Mouse (Mus musculus) MN1 (cell line): ENCODE measurements around the gene Dcps.
A peak's percentile ranks its signal among the peaks of the same experiment; 100 is the strongest.
"Not testable (repeated sequence)": the region's sequence is repeated elsewhere in the genome, so short reads cannot be mapped to it uniquely, and the experiment has no call there.

Experiments
- DNase-seq: peaks from one replicate; pipeline ENCODE4 v3.0.0-alpha.2; 2016; ENCODE audit warnings: low spot score

The Dcps gene

DNA sequence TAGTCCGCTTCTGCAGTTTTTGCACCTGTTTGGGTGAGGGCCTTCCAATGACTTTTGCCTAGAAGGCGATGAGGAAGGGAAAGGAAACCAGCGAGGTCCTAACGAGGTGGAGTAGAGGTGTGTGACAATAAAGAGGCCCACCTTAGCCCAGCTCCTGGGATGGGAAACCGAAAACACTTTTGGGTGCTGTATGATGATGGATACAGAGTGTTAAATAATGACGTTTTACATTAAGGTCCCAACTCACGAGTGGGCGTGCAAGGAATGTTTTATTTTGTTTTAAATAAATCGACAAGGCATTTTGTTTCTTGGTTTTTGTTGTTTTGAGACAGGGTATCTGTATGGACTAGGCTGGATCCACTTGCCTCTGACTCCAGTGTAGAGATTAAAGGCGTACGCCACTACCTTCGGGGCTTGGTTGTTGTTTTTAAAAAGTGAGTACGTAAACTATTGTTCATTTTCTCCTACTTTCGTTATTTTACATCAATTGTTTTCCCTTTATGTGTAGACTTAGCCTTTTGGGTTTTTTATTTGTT lies 331 bp upstream of the Dcps start:
- no peak for DNase-seq

DNA sequence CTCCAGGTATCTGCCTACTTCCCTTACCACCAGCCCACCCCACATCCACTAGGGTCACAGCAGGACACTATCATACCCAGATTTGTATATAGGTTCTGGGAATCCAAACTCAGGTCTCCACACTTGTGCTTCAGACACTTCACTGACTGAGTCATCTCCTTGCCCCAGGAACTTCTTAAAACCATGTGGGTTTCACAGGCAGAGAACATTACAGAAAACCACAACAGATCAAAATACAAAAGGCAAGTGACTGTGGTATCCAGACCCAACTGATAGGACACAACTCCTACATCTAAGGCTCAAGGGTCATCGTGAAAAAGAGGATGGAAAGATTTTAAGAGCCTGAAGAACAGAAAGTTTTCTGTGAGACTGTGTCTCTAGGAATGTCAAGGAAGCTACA lies 2.5 kb downstream of the Dcps start:
- DNase-seq, result no peak

DNA sequence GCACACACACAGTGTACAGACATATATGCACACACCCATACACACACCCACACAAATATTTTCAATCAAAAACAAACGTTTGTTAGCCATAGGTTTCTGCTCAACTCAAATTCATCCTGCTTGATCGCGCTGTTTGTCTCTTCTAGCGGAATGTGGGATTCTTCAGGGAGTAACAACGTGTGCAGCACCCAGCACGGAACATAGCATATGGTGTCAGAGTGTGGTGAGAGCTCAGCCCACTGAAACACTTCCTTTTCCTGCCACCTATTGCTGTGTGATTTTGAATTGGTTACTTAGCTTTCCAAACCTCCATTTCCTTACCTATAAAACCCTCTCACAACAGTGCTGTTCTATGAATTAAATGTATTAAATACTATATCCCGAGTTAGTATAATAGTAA lies 5.8 kb downstream of the Dcps start:
- DNase-seq, result no peak

DNA sequence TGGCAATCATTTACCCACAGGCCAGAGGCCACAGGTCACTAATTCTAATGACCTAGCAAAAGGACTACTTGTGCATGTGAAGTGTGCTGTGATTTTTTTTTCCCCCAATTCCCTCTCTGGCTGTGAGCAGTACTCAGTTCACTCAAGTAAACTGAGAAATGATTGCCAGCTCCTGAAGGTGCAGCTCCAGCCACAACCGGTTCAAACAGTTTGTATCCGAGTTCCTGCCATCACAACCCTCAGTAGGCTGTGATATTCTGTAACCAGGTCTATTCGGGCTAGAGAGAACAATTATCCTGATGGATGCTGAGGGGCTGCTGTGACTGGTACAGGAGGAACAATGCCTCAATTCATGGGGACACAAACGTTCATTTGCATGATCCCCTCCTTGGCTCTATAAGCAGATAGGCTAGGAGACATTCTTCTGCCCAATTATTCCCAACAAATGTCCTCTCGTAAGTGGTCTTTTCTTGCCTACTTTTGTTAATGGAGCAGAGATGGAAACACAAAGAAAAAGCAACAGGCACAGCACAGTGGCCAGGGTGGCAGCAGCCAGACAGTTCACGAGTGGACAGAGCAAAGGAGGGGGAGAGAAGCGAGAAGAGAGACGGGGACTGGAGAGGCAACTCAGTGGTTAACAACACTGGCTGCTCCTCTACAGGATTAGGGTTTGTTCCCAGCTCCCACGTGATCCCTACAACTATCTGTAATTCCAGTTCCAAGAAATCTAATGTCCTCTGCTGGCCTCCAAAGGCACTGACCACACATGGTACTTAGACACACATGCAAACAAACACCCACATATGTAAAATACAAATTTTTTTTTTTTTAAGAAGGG lies 8.8 kb downstream of the Dcps start:
- DNase-seq, result no peak

- peak; percentile 35 for DNase-seq
These were observed 9.6 kb downstream of the Dcps start for GRCm38 (mm10) chr9:35166144-35166797.

- no peak for DNase-seq
These were observed 11.6 kb downstream of the Dcps start for GRCm38 (mm10) chr9:35164142-35164874.

- no peak for DNase-seq
These were observed 12.7 kb downstream of the Dcps start for GRCm38 (mm10) chr9:35163011-35163690.

DNA sequence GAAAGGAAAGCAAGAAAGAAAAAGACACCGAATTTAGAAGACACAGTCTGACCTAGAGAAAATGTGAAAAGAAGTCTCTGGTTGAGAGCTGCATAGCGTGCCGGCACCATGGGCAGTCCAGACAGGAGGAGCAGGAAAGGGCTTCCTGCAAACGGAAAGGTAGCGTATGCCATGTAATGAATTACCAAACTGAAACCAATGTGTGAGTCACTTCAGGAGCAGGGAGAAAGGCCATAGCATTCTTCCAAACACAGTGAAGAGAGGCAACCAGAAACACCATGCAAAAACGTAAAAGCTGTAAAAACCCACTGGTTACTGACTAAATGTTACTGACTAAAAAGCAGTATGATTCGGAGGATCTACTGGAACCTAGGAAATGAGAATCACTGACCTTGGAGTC lies 14.1 kb downstream of the Dcps start:
- DNase-seq, result no peak

DNA sequence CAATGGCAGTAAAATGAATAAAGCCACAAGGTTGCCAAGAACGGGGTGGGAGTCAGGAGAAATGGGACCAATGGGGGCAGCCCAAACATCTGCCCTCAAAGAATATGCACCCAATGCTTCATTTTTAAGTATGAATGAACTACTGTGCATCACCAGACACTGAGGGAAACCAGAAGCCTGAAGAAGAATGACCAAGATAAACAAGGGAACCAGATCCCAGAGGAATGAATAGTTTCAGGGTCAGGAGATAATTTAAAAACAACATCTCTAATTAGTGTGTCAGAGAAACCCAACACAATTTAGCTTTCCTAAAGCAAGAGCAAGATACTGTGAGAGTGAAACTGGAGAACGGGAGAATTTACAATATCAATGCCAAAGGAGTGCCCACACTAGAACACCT lies 15.2 kb downstream of the Dcps start:
- DNase-seq, result no peak

GRCm38 (mm10) chr9:35158477-35158876 lies 17.4 kb downstream of the Dcps start:
- no peak for DNase-seq

DNA sequence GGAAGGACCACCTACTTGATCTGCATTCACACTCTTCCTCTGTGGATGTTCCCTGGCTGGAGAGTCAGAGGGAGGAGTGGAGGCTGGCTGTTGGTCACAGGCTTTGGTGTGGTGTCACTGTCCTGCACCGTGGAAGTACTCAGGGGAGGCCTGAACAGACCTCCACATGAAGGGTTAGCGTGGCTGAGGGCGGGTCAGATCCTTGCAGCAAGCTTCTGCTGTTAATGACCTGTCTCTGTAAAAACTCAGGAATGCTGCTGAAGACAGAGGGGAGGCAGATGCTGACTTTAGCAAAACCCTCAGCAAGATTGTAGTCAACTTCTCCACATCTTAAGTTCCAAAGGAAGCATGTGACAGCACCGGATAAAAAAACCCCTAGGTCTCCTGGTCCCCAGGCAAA lies 19.0 kb downstream of the Dcps start:
- no peak for DNase-seq

DNA sequence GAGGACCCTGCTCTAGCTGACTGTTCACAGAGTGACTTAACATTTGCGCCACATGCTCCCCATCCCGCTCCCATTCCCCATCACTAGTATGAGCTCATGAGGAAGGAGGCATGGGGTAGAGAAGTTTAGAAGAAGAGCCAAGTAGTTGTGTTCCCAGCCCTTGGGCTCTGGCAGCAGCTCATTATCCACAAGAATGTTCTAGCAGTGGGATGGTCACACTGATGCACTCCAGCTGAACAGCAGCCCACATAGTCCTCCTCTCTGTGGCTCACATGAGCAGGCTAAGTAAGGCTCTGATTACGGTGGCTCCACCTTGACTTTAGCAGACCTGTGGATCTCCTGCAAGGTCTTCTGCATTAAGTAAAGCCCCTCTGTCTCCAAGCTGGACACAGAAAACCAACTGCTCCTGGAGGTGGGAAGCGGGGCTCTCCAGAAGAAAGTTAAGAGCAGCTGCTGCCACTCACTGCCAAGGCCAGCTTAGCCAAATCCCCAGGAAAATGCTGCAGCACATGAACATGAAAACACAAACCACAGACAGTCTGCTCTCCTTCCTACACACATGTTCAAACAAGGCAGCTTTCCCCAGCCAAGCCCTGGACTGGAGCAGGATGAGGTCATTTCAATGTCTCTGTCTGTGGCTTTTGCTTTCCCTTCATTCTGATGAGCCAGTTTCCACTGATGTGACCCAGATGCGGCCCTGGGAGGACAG lies 19.7 kb downstream of the Dcps start:
- DNase-seq, result peak; percentile 16

DNA sequence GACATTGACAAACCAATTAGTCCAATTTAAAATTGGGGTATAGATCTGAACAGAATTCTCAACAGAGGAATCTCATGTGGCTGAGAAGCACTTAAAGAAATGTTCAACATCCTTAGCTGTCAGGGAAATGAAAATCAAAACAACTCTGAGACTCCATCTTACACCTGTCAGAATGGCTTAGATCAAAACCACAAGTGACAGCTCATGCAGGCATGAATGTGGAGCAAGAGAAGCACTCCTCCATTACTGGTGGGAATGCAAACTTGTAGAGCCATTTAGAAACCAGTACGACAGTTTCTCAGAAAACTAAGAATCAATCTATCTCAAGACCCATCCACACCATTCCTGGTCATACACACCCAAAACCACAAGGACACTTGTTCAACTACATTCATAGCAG lies 22.9 kb downstream of the Dcps start:
- DNase-seq, result no peak

GRCm38 (mm10) chr9:35148822-35149221 lies 27.0 kb downstream of the Dcps start:
- DNase-seq, result not testable (repeated sequence)

GRCm38 (mm10) chr9:35147261-35147660 lies 28.6 kb downstream of the Dcps start:
- DNase-seq, result not testable (repeated sequence)

GRCm38 (mm10) chr9:35145829-35146228 lies 30.0 kb downstream of the Dcps start:
- no peak for DNase-seq

GRCm38 (mm10) chr9:35145118-35145517 lies 30.7 kb downstream of the Dcps start:
- DNase-seq, result no peak

- no peak for DNase-seq
These were observed 33.6 kb downstream of the Dcps start for GRCm38 (mm10) chr9:35142221-35142620.

DNA sequence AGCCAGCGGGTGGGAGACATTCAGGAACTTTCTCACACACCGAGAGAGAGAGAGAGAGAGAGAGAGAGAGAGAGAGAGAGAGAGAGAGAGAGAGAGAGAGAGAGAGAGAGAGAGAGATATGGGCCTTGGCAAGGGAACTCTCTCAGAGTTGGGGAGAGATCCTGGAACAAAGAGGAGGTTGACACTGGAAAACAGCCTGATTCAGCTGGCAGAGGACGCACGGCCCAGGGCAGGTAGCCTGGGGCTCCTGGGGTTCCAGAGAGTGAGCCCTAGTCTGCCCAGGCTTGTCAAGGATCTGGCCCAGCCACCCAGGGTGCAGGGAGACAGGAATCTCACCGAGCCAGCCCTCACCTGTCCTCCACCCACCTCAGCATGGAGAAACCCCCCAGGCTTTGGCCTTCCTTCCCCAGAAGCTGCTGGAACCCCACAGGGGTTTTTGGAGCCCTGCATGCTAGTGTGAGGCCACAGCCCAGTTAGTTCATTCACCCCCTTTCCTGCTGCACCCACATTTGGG lies 36.6 kb downstream of the Dcps start:
- DNase-seq, result no peak

DNA sequence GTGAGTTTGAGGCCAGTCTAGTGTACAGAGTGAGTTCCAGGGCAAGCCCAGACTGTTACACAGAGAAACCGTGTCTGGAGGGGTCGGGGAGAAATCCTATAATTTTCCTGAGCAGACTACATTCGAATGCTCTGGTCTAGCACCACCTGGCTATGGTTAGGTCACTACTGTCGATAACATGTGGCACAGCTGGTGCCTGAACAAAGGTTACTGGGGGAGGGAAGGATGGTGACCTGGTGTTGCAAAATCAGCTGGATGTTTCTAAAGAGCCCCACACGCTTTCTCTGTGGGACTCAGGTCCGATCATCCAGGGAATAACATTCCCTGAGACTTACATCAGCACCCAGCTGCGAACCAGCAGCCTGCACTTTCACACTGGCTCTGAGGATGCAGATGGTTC lies 37.8 kb downstream of the Dcps start:
- DNase-seq, result no peak

DNA sequence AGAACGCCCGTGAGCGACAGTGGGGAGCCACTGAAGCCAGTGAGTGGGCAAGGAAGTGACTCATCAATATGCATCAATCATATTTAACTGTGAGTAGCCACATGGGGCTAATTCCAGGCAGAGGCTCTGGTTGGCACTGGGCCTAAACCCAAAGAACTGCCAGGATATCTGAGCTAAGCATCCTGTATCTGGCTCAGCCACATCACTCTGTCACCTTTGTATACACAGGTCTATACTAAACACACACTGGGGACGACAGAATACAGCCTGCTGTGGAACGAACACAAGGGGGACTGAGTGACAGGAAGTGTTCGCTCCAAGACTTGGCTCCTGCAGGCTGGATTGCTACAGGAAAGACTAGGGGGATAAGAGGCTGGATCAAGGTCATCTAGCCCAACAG lies 40.3 kb downstream of the Dcps start:
- DNase-seq, result peak; percentile 52
